Mouse (Mus musculus) CD4-positive, CD25-positive, alpha-beta regulatory T cell, adult 2 months (primary cell): ENCODE measurements around the gene Tcp11l2.

ENCODE experiments used
- DNase-seq: peaks from one replicate; pipeline ENCODE4 v3.0.0-alpha.2; 2012; ENCODE audit warnings: low read depth, low spot score

The Tcp11l2 gene

DNA sequence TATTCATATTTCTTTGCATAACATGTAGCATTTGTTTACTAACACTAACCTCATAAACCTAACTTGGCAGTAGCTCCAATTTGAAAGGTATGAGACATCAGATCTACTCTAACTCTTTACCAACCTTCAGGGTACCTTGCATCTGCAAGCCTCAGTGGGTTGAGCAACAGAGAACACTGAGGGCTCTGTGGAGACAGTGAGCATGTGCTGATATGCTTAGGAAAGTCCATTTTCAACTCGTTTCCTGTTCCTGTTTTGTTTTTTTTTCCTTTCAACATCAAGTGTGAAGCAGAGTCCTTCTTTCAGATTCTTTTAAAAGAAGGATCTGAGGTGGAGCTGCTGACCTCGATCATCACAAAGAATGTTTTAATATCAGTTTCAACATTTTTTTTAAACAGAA lies 20.3 kb upstream of the Tcp11l2 start:
- no peak for DNase-seq

DNA sequence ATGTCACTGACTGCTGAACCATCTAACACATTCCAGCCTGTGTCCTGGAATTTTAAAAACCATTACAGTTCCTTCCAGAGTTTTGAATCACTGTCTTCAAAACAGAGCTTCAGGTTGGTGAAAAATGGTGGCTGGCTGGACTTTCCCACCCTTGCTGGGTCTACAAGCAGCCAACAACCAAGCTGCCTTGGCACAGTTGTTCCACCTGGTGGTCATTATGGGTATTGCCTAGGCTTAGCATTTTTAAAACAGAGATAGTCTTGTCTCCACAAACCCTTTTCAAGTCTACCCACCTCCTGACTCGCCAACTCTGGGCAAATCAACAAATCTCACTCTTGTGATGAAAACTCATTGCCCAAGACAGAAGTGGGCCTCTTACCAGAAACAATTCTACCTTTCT lies 17.9 kb upstream of the Tcp11l2 start:
- peak; percentile 51 for DNase-seq

DNA sequence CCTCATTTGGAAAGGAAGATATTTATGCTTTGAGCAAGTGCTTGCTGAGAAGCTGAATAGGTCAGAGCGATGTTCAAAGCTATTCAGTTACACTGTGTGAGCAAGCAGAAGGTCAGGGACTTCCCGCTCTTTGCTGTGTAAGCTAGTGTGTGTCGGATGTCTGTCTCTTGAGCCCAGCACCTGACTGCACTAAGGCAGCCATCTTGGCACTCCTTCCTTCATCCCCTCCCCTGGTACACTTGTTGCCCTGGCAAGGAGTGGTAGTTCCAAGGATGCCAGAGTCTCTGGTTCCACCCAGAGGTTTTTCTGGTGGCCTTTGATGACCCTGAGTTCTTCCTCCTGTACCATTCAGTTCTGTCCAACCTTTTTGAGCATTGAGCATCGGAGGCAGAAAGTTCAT lies 16.4 kb upstream of the Tcp11l2 start:
- no peak for DNase-seq

DNA sequence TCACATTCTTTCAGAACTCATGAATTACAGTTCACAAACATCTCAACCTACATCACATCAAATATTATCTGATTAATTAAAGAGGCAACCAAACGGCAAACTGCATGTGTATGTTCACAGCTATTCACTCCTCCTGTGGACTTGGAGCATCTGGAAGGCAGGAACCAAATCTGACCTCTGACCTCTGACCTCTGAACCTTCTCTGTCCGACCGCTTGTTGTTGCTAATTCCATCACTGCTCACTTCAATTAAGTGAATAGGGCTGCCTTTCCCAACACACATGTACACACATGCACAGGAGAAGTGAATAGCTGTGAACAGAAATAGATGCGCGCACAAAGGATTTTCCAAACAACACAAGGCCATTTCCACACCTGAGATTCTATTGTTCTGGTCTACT lies 14.3 kb upstream of the Tcp11l2 start:
- no peak for DNase-seq

DNA sequence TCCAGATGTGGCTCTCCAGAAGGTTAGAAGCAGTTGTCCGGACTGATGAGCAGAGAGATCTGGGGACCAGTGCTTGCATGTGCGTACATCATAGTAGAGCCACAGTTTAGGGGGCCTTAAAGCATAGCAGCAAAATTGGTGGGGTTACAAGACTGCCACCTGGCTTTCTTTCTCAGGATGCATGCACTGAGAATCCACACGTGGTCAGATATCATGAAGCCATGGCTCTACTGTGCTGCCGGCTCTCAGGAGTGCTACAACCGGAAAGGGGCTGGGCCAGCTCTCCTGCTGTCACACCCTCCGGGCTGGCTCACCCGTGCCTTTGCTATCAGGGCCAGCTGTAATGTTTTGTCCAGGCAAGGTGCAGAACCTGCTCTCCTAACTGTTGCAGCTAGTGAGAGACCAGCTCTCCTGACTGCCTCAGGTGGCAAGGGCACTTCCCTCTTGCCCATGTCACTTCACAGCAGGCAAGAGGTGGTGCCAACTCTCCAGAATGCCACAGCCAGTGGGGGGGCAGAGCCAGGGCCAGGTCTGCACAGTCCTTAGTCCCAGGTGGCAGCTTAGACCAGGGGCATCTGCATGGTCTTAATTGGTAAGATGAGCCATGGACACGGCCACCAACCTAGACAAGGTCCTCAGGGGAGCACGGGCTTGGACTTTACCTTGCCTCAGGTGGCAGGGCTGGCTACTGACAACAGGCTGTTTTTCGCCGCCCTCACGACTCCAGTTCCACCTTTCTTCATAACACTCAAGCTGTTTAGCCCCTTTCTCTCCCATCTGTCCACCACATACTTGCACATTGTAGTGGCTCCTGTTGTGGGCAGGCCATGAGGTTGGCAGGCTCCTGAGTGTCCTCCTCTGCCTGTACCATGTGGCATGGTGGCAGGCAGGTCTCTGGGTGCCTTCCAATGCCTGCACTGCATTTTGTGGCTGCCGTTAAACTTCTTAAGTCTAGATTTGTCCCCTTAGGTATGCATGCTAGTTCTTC lies 13.6 kb upstream of the Tcp11l2 start:
- peak; percentile 59 for DNase-seq

DNA sequence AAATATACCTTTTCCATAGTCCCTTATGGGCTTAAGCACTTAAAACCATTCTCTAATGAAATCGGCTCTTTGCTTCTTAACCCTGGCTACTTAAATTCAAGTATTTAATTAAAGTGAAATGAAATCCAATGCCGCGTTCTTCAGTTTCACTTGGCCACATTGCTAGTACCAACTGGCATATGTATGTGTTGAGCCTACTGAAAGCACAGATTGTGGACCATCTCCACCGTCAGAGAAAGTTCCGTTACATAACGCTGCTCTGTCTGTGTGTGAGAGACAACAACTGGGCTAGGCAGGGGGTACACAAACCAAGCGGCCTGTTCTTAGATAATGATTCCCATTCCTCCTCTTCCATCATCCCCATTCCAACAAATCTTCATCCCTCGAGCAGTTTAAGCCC lies 12.0 kb upstream of the Tcp11l2 start:
- DNase-seq = no peak

DNA sequence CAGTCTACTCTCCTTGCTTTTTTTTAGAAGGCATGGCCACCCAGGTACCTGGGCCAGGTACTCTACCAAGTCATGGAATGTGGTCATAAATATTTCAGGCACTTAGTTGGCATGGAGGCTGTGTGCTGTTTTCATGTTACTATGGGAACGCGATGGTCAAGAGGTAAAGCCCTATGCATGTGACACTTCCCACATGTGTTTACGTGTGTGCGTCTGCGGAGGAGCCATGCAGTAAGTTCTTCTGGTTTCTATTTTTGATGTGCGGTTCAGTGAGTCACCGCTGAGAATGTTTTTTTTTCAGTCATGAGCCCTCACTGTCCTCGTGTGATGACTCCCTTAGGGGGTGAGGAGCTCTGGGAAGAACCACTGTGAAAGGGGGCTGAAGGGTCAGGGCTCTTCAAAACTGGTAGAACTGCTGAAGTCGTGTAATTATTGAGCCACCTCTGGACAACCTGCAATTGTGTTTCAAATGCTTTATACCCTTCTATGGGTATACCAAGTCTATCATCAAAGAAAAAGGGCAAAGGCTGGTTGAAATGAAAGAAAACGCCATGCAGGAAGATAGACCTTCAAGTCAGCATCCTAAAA lies 5.3 kb upstream of the Tcp11l2 start:
- peak; percentile 19 for DNase-seq

DNA sequence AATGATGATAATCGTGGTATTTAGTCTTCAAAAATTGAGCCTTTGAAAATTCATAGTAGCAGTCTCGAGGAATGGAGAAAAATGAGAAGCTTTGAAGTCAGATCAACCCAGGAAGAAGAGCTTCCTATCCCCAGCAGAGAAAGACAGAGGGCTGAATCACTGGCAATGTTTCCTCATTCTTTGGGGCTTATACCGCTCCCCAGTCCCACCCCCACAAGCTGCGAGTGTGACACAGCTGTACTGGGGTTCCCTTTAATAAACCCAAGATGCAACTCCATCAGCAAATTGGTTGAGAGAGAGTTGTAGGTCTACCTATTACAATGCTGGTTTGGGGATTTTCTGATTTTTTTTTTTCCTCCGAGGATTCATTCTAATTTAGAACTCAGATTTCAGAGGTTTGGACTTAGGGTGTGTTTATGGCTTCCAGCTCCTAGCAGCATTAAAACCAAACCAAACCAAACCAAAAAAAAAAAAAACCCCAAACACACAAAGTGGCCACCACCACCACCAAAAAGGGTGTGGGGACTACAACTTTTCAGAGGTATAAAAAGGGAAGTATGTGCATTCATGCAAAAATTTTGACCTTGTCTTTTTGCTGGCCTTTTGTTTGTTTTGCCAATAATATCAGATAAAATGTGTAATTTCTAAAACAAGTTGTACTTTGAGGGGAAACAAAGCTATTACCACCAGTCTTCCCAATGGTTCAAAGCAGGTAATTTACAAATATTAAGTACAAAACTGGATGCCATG lies 2.6 kb upstream of the Tcp11l2 start:
- no peak for DNase-seq

DNA sequence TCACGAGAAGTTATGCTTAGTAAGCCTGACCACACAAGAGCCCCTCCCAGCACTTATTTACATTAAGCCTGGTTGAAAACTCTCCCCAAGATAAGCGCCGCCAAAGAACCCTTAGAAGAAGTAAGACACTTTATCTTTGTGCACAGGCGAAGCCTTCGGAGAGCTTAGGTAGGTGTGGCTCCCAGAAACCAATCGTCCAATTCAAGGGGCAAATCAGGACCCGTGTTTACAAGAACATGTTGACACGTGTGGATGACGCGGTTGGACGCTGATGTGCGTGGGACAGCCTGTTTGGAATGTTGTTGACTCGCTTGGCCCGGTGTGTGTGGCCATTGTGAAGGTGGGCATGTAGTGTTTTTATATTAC lies 414 bp upstream of the Tcp11l2 start:
- no peak for DNase-seq

DNA sequence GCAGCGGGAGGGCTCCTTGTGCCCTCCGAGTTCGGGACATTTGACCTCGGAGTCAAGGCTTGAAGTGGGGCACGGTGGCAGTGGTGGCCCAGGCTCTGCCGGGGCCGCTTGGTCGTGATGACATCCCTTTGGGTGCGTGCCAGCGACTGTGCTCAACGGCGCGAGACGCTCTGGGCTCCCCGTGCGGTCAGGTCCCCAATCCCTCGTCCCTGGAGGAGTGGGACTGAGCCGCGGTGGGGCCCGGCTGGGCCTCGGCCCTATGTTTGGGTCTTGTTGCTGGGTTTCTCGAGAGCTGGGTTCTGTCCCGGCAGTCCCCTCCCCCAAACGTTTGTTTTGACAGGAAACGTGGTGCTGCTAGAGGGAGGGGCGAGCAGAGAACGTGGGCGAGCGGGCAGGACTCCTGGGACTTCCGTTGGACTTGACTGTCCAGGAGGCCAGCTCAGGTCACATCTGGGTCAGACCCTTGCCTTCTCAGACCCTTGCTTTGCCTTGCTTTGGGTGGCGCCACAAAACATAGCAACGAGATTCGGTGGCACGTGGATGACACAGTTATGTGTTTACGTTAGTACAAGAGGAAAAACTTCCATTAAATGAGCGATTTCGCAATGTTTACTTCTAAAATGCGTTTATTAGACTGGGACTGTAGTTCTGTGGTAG lies 773 bp downstream of the Tcp11l2 start:
- peak; percentile 88 for DNase-seq

DNA sequence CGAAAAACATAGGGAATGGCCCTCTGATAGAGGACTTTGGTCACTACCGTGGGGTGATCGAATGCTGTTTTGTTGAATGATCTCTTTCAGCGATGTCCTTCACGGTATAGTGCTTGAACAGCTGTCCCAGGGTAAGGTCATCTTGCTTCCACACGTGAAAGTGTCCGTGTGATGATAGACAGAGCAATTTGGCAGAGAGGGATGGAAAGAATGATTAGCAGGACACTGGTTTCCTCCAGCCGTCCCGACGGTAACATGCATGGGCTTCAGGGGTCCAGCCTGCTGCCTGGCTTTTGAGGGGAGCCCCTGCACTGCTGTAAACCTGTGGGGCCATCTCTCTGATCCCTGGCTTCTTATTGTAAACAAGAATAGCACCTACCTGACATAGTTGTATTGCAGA lies 2.3 kb downstream of the Tcp11l2 start:
- DNase-seq = no peak

DNA sequence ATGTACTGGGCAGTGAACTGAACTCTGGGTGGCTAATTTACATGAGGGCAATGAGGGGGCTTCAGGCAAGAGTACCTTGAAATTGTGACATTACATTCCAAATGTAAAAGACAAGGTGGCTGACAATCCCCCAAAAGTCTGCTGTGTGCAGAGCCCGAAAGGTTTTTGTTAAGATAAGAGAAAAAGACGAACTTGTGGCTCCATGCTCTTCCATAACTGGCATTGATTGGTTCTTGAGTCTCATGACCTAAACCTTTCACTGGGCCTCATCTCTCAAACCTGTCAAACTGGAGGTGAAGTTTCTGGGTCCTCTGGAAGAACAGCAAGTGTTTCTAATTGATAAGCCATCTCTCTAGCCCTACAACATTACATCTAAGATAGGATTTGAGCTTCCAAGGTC lies 3.1 kb downstream of the Tcp11l2 start:
- no peak for DNase-seq

DNA sequence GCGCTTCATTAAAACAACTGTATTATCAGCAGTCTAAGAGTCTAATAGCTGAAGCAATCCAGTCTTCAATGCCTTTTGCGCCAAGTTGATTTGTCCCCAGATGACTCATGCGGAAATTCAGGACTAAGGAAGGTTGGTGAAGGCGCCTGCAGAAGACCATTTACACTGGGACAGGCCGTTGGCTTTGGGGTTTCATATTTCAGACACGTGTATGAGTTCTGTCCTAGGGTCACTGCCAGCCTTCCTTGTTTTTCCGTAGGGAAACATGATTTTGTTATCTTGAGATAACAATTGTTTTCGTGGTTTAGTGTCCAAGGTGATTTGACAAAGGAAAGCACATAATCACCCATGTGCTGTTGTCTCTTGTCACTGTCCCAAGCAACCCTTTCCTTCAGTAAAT lies 4.8 kb downstream of the Tcp11l2 start:
- DNase-seq = no peak

DNA sequence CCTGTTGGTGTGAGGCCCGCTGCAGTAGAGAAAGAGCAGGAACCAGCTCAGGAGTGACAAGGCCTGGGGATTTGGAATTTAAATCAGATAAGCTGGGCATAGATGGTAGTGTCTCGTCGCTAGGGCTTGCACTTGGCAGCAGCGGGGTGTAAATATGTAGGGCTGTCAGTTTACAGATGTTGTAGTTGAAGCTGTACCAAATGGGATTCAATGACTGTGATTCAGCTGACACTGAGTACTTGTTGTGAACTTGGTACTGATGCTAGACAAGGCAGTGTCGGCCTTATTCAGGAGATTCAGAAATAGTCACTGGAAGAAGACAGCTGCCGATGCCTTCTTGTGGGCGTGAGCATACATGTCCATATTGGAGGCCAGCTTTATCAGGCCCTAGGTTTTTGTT lies 5.8 kb downstream of the Tcp11l2 start:
- DNase-seq = no peak

DNA sequence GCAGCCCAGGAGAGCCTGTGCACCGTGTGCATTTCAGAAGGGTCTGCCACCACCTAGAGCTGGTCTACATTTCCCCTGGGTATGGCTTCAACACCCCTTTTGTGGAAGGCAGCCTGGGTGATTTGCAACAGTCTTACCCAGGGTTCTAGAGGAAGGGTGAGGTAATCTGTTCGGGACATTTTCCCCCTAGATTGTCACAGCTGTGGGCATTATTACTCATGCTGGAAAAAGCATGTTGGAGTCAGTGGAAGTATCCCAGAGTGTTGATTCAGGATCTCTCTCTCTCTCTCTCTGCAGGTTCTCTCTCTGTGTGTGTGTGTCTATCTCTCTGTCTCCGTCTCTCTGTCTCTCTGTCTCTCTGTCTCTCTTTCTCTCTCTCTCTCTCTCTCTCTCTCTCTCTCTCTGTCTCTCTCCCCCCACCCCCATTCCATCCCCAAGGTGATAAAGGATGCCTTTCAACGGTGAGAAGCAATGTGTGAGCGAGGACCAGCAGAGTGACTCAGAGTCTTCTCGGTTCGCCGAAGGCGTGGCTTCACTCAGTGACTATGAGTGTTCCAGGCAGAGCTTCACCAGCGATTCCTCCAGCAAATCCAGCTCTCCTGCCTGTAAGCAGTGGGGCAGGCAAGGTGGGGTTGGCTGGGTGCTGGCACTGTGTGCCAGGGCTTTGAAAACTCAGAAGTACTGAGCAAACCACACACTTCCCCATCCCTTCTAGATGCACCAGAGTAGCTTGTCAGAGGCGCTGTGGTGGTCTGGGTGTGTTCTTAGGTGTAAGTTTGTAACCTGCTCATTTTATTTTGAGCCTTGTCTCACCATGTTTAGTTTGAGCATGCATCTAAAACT lies 8.2 kb downstream of the Tcp11l2 start:
- peak; percentile 9 for DNase-seq

DNA sequence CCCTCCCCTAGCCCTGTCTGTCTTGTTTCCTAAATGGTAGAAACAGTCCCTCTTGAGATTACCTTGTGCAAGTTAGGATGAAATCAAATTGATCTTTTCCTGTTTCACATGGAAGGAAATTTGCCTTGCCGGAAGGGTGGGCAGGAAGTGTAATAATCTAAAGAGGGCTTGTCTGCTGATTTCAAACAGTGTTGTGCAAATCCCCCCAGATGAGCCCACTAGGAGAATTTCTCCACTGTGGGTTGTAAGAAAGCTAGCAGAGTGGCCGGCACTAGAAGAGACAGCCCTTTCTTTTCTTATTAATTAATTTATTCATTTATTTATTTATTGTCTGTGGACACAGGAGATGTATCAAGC lies 8.8 kb downstream of the Tcp11l2 start:
- DNase-seq = no peak

DNA sequence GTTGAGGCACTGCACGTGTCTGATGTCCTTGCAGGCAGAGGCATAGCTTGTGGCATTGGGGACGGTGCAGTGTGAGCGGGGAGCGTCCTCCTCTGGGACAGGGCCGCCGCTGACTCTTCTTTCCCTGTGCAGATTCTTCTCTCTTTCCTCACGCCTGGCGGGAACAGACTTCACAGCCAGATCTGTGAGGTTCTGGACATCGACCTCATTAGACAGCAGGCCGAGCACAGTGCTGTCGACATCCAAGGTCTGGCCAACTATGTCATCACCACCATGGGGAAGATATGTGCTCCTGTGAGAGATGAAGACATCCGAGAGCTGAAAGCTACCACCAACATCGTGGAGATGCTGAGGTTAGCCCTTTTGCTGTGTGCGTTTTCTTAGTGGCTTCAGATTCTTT lies 14.5 kb downstream of the Tcp11l2 start:
- no peak for DNase-seq

DNA sequence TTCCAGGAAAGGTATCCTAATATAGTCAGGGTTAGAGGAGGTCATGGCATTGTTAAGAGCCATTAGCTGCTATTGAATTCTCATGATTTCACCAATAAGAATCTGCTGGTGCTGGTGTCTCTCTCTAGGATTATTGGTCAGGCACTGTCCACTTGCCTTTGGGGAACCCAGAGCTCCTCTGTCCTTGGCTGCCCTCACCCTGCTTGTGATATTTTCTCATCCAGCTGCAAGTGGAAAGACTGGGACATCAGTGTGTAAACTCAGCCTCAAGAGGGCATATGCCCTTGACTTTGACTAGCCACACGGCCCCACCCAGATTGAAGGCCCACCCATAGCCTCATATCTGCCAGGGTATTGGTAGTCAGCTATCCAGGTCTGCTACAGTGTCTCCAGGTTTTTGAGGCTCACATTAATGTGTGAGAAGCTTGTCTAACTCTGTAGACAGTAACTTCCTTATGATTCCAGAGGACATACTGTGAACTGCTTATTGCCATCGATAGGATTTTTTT lies 15.3 kb downstream of the Tcp11l2 start:
- DNase-seq = no peak

DNA sequence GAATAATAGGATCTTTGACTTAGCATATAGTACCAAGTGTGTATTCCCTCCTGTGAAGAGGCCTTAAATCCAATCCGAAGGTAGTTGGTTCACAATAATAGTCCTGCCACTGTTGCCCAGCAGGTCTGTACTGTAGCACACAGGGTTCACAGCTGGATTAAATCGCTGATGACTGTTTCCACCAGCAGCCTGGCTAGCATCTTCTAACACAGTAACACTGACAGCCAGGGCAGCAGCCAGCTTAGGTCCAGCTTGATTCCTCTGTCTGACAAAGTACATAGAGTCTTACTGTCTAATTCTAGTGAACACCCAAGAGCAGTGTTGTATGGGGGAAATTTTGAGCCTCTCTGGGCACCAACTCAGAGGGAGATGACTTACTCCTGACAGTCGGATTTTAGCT lies 16.3 kb downstream of the Tcp11l2 start:
- no peak for DNase-seq

DNA sequence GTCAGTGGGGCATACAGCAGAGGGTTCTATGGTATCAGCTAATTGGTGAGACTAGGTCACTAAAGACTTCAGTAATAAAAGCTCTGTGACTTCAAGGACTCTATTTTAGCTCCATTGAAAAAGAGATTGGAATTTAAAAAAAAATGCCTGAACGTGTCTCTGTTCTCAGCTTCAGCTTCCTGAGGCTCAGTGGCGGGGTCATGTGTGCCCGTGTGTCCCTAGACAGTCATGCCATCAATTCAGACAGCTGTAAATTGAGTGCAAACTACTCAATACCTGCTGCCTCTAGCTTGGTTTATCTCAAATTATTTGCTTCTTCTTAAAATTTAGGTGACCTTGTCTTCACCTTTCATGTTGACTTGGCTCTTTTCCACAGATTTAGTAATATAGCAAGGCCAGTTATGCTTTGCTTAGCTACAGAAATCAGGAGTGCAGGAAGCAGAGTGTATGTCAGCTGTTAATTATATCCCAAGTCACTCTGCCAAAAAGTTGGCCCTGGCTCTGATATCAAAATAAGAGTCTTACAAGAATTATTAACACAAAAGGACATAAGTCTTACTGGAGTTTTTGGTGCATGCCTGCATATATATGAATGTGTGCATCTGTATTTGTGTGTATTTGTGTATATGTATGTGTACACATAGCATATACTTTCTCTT lies 20.8 kb downstream of the Tcp11l2 start:
- DNase-seq = no peak
